Mouse (Mus musculus): ENCODE results near the gene Ager.

The Ager gene

GRCm38 (mm10) chr17:34605609-34606008 lies 7.9 kb downstream of the Ager start:
- DNase-seq (ENCODE audit: low read depth): peak; percentile 96

GRCm38 (mm10) chr17:34606186-34607039 lies 8.8 kb downstream of the Ager start:
- peak; percentile 68 for DNase-seq (ENCODE audit: low read depth)

DNA sequence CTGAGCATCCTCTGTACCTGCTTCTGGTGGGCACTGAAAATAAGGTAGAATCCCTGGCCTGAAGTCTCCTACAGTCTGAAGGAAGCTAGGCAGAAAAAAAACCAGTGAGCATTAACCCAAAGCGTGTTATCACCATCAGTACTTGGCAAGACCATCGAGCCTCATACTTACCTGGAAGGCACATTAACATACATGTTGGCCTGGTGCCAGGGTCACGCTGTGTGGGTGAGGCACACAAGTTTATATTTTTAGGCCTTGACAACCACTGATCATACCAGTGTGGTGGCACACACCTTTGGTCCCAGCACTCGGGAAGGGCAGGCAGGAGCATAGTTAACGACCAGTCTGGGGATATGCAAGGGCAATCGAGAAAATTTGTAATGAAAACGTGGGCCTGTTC lies 10.3 kb downstream of the Ager start:
- DNase-seq (ENCODE audit: low read depth): no peak

GRCm38 (mm10) chr17:34611050-34611449 lies 13.4 kb downstream of the Ager start:
- DNase-seq (ENCODE audit: low read depth): no peak

DNA sequence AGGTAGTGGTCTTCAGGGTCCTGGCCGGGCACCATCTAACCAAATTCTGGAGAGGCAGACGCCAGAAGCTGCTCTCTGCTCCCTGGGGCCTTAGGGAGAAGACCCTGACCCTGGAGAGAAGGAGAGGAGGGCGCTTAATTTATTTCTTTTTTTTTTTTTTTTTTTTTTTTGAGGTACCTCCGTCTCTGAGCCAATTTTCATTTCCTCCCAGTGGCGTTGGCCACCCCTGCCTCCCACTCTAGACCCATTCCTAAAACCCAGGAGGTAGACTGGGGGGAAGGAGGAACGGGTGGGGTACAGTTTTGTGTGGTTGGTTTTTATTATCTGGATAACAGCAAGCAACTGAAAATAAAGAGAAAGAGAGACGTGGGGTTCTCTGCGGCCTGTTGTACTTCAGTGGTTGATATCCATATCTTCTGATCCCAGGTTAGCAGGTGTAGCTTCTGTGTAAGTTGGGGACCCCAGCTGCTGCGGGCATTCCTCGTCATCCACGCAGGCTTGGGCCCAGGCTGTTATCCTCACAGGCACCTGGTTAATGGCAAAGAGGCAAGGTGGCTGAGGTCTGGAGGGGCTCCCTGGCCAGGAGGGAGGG lies 15.5 kb downstream of the Ager start:
- DNase-seq (ENCODE audit: low read depth): no peak

DNA sequence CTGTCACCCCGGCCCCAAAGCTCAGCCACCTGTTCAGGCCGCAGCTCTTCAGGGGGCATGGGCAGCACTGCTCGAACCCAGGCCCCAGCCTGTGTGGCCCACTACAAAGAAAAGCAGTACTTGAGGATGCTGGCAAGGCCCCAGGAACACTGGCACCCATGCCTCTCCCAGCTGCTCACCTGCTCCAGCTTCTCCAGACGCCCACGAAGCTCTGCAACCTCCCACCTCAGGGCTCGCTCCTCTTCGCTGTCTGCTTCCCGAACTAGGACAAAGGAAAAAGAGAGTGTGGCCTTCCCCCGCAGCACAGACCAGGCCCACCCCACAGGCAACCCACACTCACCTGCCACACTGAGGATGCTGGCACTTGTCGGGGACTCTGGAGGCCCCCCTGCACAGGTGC lies 16.2 kb downstream of the Ager start:
- no peak for DNase-seq (ENCODE audit: low read depth)

GRCm38 (mm10) chr17:34615871-34616270 lies 18.2 kb downstream of the Ager start, which contains the start of gene Egfl8:
TSS of gene Egfl8 (minus strand) at chr17:34615971.
- DNase-seq (ENCODE audit: low read depth): no peak

DNA sequence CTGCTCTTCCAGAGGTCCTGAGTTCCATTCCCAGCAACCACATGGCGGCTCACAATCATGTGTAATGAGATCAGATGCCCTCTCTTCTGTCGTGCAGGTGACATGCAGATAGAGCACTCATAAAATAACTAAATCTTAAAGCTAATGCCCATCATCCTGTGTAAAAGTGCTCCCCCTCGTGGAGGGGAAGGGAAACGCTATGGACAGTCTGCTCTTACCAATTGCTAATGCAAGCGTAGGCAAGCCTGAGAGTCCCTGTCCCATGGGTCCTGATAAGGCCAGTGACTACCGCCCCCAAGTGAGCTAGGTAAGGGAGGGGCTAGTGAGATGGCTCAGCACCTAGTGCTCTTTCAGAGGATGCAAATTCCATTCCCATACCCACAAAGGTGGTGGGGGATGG lies 21.3 kb downstream of the Ager start:
- DNase-seq (ENCODE audit: low read depth): peak; percentile 92

DNA sequence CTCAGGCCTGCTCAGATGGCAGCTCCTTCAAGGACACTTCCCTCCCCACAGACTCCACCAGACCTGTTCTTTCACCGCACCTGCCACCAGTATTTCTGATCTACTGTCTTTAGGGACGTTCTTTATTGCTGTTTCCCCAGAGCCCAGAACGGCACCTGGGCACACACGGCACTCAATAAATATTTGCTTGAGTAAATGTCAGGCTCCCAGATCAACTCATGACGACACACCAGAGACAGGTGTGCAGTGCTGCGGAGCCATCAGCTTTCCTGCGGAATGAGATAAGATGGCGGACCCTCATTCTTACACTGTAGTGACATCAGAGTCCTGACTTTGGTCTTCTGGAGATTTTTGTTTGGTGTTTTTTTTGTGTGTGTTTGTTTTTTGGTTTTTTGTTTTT lies 23.3 kb downstream of the Ager start:
- no peak for DNase-seq (ENCODE audit: low read depth)

DNA sequence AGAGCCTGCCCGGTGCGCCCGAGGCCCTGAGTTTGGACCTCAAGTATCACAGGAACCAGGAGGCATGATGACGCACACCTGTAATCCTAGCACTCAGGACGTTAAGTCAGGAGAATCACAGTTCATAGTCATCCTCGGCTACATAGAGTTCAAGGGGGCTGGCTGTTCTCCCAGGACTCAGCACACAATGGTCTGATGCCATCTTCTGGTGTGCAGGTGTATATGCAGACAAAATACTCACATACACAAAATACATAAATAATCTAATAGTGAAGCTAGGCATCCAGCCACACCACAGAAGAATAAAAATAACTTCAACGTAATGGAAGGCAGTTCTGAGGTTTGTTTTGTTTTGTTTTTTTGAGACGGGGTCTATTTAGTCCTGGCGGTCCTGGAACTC lies 25.5 kb downstream of the Ager start:
- DNase-seq (ENCODE audit: low read depth): no peak

DNA sequence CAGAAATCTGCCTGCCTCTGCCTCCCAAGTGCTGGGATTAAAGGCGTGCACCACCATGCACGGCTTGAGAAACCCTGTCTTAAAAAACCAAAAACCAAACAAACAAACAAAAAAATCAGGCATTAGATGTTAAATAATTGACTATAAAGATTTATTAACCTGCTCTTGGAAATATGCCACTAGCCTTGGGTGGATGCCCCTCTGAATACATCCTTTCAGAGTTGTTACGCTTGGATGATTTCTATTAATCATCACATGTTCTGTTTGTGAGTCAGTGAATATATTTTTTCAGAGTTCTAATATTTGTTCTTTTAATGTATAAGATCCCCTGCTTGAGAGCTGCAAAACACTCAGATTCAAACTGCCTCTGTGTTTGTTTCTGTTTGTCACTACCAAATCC lies 27.3 kb downstream of the Ager start:
- no peak for DNase-seq (ENCODE audit: low read depth)

DNA sequence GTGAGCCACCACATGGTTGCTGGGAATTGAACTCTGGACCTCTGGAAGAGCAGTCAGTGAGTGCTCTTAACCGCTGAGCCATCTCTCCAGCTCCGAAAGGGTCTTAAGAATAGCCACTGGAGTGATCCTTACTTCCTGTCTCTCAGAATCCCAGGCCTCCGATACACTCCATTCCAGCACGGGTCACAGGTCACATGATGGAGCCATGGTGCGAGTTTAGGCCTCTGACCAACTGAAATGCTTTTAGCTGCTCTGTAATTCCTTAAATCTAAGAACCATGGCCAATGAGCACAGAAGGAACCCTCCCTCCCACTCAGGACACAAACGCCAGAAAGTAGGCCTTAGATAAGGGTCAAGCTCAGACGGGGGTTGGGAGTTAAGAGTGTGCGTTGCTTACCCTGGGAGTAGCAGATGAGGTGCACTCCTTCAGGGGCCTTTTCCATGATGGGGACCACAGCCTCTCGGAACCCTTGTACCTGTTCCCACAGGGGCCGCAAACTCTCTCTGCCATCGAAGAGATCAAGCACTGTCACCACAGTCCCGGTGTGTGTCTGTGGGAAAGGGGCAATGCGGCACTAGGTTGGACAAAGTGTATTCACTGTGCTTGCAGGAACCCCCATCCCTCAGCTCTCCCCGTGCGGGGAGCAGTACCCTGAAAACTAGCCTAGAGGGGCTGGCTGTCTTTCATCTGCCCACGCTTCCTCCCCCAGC lies 28.6 kb downstream of the Ager start:
- DNase-seq (ENCODE audit: low read depth): no peak

- peak; percentile 71 for DNase-seq (ENCODE audit: low read depth)
Measured at GRCm38 (mm10) chr17:34626773-34627092, 29.1 kb downstream of the Ager start.

GRCm38 (mm10) chr17:34627093-34627942 lies 29.7 kb downstream of the Ager start:
- DNase-seq (ENCODE audit: low read depth): peak; percentile 86

DNA sequence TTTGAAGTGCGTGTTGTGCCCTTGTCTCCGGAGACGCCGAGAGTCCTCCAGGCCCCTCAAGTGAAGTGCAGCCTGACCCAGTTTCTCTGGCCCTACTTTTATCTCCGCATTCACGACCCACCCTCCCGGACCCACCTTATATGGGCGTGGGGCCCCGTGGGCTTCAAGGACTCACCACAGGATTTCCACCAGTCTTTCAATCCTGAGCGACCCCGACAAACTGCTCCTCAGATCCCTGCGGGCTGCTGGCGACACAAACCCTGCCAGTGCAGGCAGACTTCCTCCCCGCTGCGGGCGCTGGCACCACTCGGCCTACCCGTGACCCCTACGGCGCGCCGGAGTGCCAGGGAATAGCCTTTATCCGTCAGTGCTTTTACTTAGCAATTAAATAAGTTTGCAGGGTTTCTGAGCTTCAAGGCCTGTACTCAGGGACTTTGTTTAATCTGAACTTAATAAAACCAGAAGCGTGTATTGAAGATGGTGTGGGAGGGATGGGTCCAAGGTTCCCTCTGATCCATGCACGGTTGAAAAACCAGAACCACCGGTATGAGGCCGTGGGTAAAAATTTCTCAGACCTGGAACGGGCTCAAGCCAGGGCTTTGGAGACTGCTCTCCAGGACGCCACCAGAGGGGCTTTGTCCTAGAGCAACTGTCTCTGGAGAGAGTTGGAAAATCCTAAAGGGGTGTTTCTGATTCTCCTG lies 30.4 kb downstream of the Ager start, which contains the start of gene Ppt2:
Gene Ppt2, minus strand, starts transcription at position 568 of the 701 bp plus-strand sequence.
- peak; percentile 62 for DNase-seq (ENCODE audit: low read depth)

- no peak for DNase-seq (ENCODE audit: low read depth)
Measured at GRCm38 (mm10) chr17:34628644-34628967, 30.9 kb downstream of the Ager start.

GRCm38 (mm10) chr17:34629221-34629751 lies 31.6 kb downstream of the Ager start, which contains the start of gene Prrt1:
TSS of gene Prrt1 (plus strand) at chr17:34629533.
- DNase-seq (ENCODE audit: low read depth): peak; percentile 37

DNA sequence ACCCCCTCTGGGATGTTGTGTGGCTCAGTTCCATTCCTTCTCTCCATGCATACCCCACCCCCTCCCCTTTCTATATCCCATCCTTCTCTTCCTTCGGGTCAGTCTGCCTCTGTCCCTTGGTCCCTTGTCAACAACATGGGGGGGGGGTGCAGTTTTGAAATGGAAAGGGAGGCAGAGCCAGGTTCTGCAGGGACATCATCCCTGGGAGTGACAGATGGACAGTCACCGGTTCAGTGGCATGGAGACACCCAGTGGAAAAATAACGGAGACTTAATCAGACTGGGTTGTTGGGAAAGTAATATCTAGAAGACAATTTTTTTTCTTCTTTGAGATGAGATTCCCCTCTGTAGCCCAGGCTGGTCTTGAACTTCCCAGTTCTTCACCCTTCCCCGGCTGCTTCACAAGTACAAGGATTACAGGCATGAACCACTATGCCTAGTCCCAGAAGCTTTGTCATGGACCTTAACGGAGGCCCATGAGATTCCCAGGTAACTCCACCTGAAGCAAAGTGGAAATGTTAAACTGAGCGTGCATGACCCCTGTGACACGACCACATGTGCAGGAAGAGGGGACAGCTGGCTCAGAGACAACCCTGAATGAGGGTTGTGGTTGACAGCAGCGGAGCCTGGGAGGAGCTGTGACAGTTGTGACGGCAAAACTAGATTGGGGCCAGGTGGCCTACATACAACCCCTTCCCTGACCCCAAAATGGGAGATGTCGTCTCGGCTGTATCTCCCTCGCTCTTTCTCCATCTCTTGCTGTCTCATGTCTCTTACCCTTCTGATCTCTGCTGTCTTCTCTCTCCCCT lies 32.3 kb downstream of the Ager start:
- DNase-seq (ENCODE audit: low read depth): peak; percentile 79

DNA sequence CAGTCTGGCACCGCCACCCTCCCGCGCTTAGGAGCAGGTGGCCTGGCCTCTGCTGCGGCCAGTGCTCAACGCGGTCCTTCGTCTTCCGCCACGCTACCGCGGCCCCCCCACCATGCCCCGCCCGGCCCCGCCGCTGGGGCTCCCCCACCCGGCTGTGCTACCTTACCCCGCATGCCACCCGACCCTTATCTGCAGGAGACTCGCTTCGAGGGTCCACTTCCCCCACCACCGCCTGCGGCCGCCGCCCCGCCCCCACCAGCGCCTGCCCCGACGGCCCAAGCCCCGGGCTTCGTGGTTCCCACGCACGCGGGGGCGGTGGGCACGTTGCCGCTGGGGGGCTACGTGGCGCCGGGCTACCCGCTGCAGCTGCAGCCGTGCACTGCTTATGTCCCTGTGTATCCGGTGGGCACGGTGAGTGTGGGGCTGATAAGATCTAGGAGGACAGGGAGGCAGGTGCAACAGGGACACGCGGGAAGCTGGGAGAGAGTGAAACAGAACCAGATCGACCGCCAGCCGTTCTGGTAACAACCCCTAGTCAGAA lies 33.2 kb downstream of the Ager start:
- peak; percentile 45 for DNase-seq (ENCODE audit: low read depth)

- DNase-seq (ENCODE audit: low read depth): no peak
Measured at GRCm38 (mm10) chr17:34631647-34632046, 34.0 kb downstream of the Ager start.
